Mouse (Mus musculus): ENCODE results near the gene Mlkl. TPM values are rescaled to one million over a fixed set of nuclear protein-coding genes. Genes with fewer than 3 reads are reported as not detected.
"Not testable (repeated sequence)": the region's sequence is repeated elsewhere in the genome, so short reads cannot be mapped to it uniquely, and the experiment has no call there.

Gene Mlkl
- polyA plus RNA-seq, 1 experiment from 2014 or later = 0.98 TPM

DNA sequence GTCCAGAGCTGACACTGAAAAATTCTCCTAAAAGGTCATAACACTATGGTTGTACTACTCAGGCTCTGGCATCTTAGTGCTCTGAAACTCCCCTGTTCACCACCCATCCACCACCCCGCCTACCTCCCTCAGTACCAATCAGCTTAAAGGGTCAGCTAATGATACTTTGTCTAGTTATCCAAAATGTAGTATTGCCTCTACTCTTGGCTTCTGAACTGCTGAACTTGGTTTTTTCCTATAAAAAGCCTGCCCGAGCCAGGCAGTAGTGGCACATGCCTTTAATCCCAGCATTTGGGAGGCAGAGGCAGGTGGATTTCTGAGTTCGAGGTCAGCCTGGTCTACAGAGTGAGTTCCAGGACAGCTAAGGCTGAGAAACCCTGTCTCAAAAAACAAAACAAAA is 33.6 kb downstream of the Mlkl start:
- Histone ChIP-seq H3K4me1 (no peaks in the 10 kb centered on the region), H3K9me3 (no peaks in the 10 kb centered on the region), H3K36me3 (no peaks in the 10 kb centered on the region), H3K4me3 (no peak overlapping the region), H3K27ac (no peak overlapping the region), H3K27me3 (ENCODE audit: insufficient read depth, poor library complexity, severe bottlenecking) (no peaks in the 10 kb centered on the region)
- no peak for DNase-seq (ENCODE audit: low spot score)
- 85% methylated on average over 3 of the region's 3 CpGs for WGBS

GRCm38 (mm10) chr8:111303076-111303803 is 34.7 kb downstream of the Mlkl start:
- DNase-seq (ENCODE audit: low spot score); H3K9me3 ChIP-seq; H3K4me1 ChIP-seq; H3K36me3 ChIP-seq; H3K27ac ChIP-seq; H3K27me3 ChIP-seq (ENCODE audit: insufficient read depth, poor library complexity, severe bottlenecking); H3K4me3 ChIP-seq: not testable (repeated sequence)
- 67% methylated on average over 5 of the region's 5 CpGs for WGBS

GRCm38 (mm10) chr8:111300597-111301546 is 37.1 kb downstream of the Mlkl start:
- Histone ChIP-seq H3K27ac (peak overlapping the region; percentile 99), H3K4me3 (peak overlapping the region; percentile 94), H3K36me3 (peaks cover 10% of the 10 kb centered on the region), H3K27me3 (ENCODE audit: insufficient read depth, poor library complexity, severe bottlenecking) (no peaks in the 10 kb centered on the region), H3K4me1 (peaks cover 10% of the 10 kb centered on the region; the same call in 1 of the 2 replicates), H3K9me3 (no peaks in the 10 kb centered on the region)
- WGBS = 59% methylated on average over 11 of the region's 11 CpGs
- no peak for DNase-seq (ENCODE audit: low spot score)

GRCm38 (mm10) chr8:111299821-111300568 is 38.0 kb downstream of the Mlkl start, which contains the start of gene Rfwd3:
Gene Rfwd3, minus strand, starts transcription at chr8:111300222.
- Histone ChIP-seq H3K27ac (peak within 1 kb of the TSS; percentile 99), H3K27me3 (ENCODE audit: insufficient read depth, poor library complexity, severe bottlenecking) (no peaks in the 10 kb centered on the region), H3K9me3 (no peaks in the 10 kb centered on the region), H3K4me1 (peaks cover 10% of the 10 kb centered on the region; the same call in 1 of the 2 replicates), H3K36me3 (peaks cover 17% of the 10 kb centered on the region), H3K4me3 (peak within 1 kb of the TSS; percentile 94)
- WGBS = under 1% methylated on average over 66 of the region's 67 CpGs
- peak; percentile 99 for DNase-seq (ENCODE audit: low spot score)

DNA sequence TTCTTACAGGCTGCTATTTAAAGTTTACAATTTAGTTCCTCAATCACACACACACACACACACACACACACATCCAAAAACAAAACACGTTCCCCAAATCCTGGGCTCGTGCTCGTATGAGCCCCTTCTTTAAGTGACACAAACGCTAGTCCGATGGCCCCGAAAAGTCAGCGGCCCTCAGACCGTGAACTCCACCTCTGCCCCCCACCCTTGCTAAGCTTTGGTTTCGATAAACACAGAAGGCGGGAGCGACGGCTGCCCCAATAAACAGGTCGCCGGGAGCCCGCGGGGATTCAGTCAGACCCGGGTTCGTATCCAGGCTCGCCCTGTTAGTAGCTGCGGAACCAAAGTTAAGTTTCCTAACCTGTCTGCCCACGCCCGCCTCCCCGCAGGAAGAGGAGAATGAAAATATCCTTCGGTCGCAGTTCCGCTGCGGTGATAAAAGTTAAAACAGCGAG is 38.6 kb downstream of the Mlkl start:
- H3K9me3 ChIP-seq = no peaks in the 10 kb centered on the region
- WGBS = under 1% methylated on average over 28 of the region's 28 CpGs
- peaks cover 10% of the 10 kb centered on the region; the same call in 1 of the 2 replicates for H3K4me1 ChIP-seq
- H3K27me3 ChIP-seq (ENCODE audit: insufficient read depth, poor library complexity, severe bottlenecking) = no peaks in the 10 kb centered on the region
- peak overlapping the region; percentile 99 for H3K27ac ChIP-seq
- peak; percentile 88 for DNase-seq (ENCODE audit: low spot score)
- peak overlapping the region; percentile 94 for H3K4me3 ChIP-seq
- peaks cover 22% of the 10 kb centered on the region for H3K36me3 ChIP-seq

DNA sequence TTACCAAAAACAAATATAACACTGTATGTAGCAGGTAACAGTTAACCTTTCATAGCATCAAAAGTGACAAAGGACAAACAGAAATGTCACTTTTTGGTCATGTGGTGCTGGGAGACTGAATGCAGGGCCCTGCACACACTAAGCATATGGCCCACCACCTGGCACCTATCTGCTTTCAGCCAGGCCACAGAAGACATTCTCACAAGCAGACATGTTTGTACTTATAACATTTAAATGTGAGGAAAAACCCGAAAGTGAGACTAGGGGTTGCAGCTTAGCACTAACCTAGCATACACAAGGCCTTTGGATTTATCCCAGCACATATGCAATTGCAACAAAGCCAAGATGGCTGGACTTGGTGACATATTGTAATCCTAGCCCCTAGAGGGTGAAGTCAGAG is 40.0 kb downstream of the Mlkl start:
- peaks cover 36% of the 10 kb centered on the region for H3K36me3 ChIP-seq
- peak overlapping the region; percentile 94; the same call in 1 of the 2 replicates for H3K4me3 ChIP-seq
- H3K27ac ChIP-seq = no peak overlapping the region
- H3K27me3 ChIP-seq (ENCODE audit: insufficient read depth, poor library complexity, severe bottlenecking) = no peaks in the 10 kb centered on the region
- 86% methylated on average over 1 of the region's 1 CpGs for WGBS
- no peaks in the 10 kb centered on the region for H3K9me3 ChIP-seq
- no peak for DNase-seq (ENCODE audit: low spot score)
- peaks cover 10% of the 10 kb centered on the region; the same call in 1 of the 2 replicates for H3K4me1 ChIP-seq

GRCm38 (mm10) chr8:111291733-111292132 is 46.2 kb downstream of the Mlkl start:
- H3K36me3 ChIP-seq = peaks cover 95% of the 10 kb centered on the region
- WGBS = 93% methylated on average over 7 of the region's 7 CpGs
- H3K4me3 ChIP-seq = no peak overlapping the region
- no peak overlapping the region for H3K27ac ChIP-seq
- H3K4me1 ChIP-seq = no peaks in the 10 kb centered on the region
- H3K27me3 ChIP-seq (ENCODE audit: insufficient read depth, poor library complexity, severe bottlenecking) = no peaks in the 10 kb centered on the region
- no peak for DNase-seq (ENCODE audit: low spot score)
- H3K9me3 ChIP-seq = no peaks in the 10 kb centered on the region

GRCm38 (mm10) chr8:111290586-111290985 is 47.4 kb downstream of the Mlkl start:
- H3K4me1 ChIP-seq = no peaks in the 10 kb centered on the region
- H3K4me3 ChIP-seq = no peak overlapping the region
- no peaks in the 10 kb centered on the region for H3K9me3 ChIP-seq
- H3K27ac ChIP-seq = no peak overlapping the region
- whole genome bisulfite sequencing = 93% methylated on average over 7 of the region's 7 CpGs
- peaks cover 98% of the 10 kb centered on the region for H3K36me3 ChIP-seq
- DNase-seq (ENCODE audit: low spot score) = no peak
- no peaks in the 10 kb centered on the region for H3K27me3 ChIP-seq (ENCODE audit: insufficient read depth, poor library complexity, severe bottlenecking)

GRCm38 (mm10) chr8:111285603-111286002 is 52.4 kb downstream of the Mlkl start:
- Histone ChIP-seq H3K27me3 (ENCODE audit: insufficient read depth, poor library complexity, severe bottlenecking) (no peaks in the 10 kb centered on the region), H3K4me1 (no peaks in the 10 kb centered on the region), H3K4me3 (no peak overlapping the region), H3K27ac (no peak overlapping the region), H3K9me3 (no peaks in the 10 kb centered on the region), H3K36me3 (peaks cover 94% of the 10 kb centered on the region)
- 90% methylated on average over 4 of the region's 4 CpGs for WGBS
- DNase-seq (ENCODE audit: low spot score) = no peak

DNA sequence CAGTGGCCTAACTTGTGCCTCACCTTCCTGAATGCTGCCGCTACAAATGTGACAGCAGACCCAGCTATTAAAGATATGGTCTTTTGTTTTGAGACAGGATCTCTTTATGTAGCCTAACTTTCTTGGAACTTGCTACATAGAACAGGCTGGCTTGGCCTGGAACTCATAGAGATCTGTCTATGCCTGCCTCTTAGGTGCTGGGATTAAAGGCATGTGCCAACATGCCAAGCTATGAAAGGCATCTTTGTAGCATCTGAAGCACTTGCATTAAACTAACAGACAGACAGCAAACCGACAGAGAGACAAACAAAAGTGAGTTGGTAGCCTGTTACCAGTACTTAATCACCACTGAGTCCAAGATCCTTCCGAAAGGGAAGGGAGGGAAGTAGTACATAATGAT is 55.9 kb downstream of the Mlkl start:
- Histone ChIP-seq H3K27ac (no peak overlapping the region), H3K4me3 (no peak overlapping the region), H3K36me3 (peaks cover 94% of the 10 kb centered on the region), H3K27me3 (ENCODE audit: insufficient read depth, poor library complexity, severe bottlenecking) (no peaks in the 10 kb centered on the region), H3K4me1 (no peaks in the 10 kb centered on the region), H3K9me3 (no peaks in the 10 kb centered on the region)
- 95% methylated on average over 3 of the region's 3 CpGs for WGBS
- no peak for DNase-seq (ENCODE audit: low spot score)

DNA sequence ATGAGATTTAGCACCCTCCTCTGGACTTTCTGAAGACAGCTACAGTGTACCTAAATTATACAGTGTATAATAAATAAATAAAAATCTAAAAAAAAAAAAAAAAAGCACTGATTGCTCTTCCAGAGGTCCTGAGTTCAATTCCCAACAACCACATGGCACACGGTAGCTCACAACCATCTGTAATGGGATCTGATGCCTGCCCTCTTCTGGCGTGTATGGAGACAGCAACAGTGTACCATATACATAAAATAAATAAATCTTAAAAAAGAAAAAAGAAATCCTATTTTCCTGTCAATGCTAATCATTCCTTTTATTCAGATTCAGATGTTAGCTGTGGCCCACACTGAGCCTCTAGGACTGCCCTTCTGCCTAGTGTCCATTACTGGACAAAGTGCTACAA is 69.7 kb downstream of the Mlkl start:
- 72% methylated on average over 2 of the region's 2 CpGs for WGBS
- DNase-seq (ENCODE audit: low spot score) = no peak
- Histone ChIP-seq H3K27me3 (ENCODE audit: insufficient read depth, poor library complexity, severe bottlenecking) (no peaks in the 10 kb centered on the region), H3K4me3 (no peak overlapping the region), H3K4me1 (no peaks in the 10 kb centered on the region), H3K36me3 (peaks cover 23% of the 10 kb centered on the region), H3K27ac (no peak overlapping the region), H3K9me3 (no peaks in the 10 kb centered on the region)

- H3K4me1 ChIP-seq = peaks cover 12% of the 10 kb centered on the region; the same call in 1 of the 2 replicates
- H3K27ac ChIP-seq; DNase-seq (ENCODE audit: low spot score); H3K27me3 ChIP-seq (ENCODE audit: insufficient read depth, poor library complexity, severe bottlenecking); H3K4me3 ChIP-seq; H3K9me3 ChIP-seq: not testable (repeated sequence)
- peaks cover 16% of the 10 kb centered on the region for H3K36me3 ChIP-seq
- WGBS = 70% methylated on average over 7 of the region's 7 CpGs
Measured at GRCm38 (mm10) chr8:111266161-111266560, 71.8 kb downstream of the Mlkl start.
